Mouse (Mus musculus): ENCODE data around the gene Pdia4. TPM values are rescaled to one million over a fixed set of nuclear protein-coding genes. Genes with fewer than 3 reads are reported as not detected.
"Not testable (repeated sequence)": the region's sequence is repeated elsewhere in the genome, so short reads cannot be mapped to it uniquely, and the experiment has no call there.

Gene Pdia4
- polyA plus RNA-seq, 1 experiment from 2014 or later: 300 TPM

DNA sequence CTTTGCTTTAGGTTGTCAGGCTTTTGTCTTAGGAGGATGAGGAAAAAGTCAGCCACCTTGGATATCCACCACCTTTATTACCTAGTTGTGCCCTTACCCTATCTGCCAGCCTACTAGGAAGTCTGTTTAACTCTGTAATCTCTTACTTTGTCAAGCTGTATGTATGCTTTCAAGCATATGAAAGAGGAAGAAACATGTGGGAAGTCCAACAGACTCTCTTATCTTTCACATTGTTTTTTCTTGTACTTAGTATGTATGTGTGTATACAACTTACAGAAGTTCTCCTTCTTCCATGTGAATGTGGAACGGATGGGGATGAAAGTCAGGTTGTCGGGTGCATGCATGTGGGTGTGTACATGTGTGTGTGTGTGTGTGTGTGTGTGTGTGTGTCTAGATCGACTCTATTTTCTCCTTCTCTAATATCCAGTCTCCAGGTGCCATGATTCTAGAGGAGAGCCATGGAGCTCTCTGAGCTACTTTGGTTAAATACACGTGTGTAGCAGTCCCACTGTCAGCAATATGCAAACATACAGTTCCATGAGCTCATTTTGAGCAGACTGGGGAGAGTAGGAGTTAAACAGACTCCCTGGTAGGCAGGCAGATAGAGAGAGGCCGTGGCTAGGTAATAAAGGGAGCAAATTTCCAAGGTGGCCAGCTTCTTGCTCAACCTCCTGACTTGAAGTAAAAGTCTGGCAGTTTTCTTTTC lies 28.4 kb downstream of the Pdia4 start:
- no peaks in the 10 kb centered on the region for H3K9me3 ChIP-seq
- 72% methylated on average over 5 of the region's 5 CpGs for WGBS
- no peaks in the 10 kb centered on the region for H3K27me3 ChIP-seq
- 0 out of 2 replicates have a peak, but pooled peaks cover 7% of the 10 kb centered on the region for H3K4me1 ChIP-seq
- H3K27ac ChIP-seq: no peak overlapping the region
- H3K36me3 ChIP-seq: no peaks in the 10 kb centered on the region
- no peak overlapping the region for H3K4me2 ChIP-seq (replicated peaks)
- ATAC-seq (ENCODE audit: insufficient number of reproducible peaks, insufficient read depth, low FRiP score, low TSS enrichment): no peak
- H3K9ac ChIP-seq: no peak overlapping the region
- no peak overlapping the region for H3K4me3 ChIP-seq

DNA sequence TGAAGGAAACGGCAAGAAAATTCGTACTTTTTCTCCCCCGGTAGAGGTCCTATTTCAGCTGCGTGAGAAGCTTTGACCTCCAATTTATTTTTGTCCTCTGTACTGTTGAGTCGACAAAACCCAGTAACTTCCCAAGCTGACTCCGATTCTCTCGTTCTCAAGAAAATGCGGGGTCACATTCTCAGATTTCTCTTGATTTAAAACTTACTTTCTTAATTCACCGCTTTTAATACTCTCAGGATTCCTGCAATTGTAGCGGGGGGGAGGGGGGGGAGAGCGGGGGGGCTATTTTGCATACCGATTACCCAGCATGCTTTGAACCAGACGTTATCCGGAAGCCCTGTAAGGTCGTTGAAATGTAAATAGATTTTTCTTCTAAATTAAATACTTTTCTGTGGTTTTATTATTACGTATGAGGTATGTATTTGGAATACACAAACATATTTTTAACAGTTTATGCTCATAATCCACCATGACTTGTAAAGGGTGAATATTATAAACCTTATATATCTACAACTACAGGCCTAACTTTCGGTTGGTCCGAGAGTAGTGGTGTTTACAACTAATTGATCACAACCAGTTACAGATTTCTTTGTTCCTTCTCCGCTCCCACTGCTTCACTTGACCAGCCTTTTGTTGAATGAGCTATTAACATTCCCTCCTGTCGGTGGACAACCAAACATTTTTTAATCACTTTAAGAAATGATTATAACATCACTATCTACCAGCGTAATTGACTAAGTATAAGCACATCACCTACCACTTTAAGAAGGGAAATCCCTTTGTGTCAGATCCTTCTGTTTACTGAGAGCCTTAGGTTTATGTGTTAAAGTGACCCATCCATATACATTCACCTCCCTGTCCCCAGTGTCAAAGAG lies 31.9 kb downstream of the Pdia4 start:
- under 1% methylated on average over 21 of the region's 21 CpGs for WGBS
- 0 out of 2 replicates have a peak, but pooled peaks cover 3% of the 10 kb centered on the region for H3K4me1 ChIP-seq
- no peaks in the 10 kb centered on the region for H3K36me3 ChIP-seq
- H3K4me3 ChIP-seq: peak overlapping the region; percentile 48
- no peaks in the 10 kb centered on the region for H3K9me3 ChIP-seq
- H3K27me3 ChIP-seq: no peaks in the 10 kb centered on the region
- no peak for ATAC-seq (ENCODE audit: insufficient number of reproducible peaks, insufficient read depth, low FRiP score, low TSS enrichment)
- peak overlapping the region; percentile 57; the same call in 1 of the 2 replicates for H3K27ac ChIP-seq
- peak overlapping the region; percentile 44 for H3K4me2 ChIP-seq (replicated peaks)
- H3K9ac ChIP-seq: peak overlapping the region; percentile 40

DNA sequence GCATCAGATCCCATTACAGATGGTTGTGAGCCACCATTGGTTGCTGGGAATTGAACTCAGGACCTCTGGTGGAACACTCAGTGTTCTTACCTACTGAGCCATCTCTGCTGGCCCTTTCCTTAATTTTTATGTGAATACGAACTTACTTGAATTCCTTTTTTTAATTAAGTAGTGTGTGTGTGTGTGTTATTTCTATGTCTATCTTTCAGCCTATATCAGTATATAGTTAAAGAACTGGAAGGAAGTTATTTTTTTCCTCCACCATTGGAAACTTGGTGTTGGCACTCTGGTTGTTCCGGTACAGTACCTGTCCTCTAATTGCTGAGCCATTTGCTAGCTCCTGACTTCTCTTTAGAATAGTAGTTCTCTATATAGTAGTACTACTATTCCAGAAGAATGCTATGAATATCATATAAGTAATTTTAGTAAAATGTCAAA lies 32.6 kb downstream of the Pdia4 start:
- H3K36me3 ChIP-seq: no peaks in the 10 kb centered on the region
- ATAC-seq (ENCODE audit: insufficient number of reproducible peaks, insufficient read depth, low FRiP score, low TSS enrichment): no peak
- H3K9ac ChIP-seq: no peak overlapping the region
- WGBS: 14% methylated on average over 2 of the region's 2 CpGs
- H3K4me3 ChIP-seq: peak overlapping the region; percentile 48
- no peak overlapping the region for H3K27ac ChIP-seq
- H3K27me3 ChIP-seq: no peaks in the 10 kb centered on the region
- H3K9me3 ChIP-seq: no peaks in the 10 kb centered on the region
- peak overlapping the region; percentile 44 for H3K4me2 ChIP-seq (replicated peaks)
- H3K4me1 ChIP-seq: 0 out of 2 replicates have a peak, but pooled peaks cover 3% of the 10 kb centered on the region

- WGBS: 48% methylated on average over 9 of the region's 19 CpGs
- H3K9ac ChIP-seq; H3K4me3 ChIP-seq; H3K27ac ChIP-seq; H3K27me3 ChIP-seq; H3K36me3 ChIP-seq; H3K4me1 ChIP-seq; H3K9me3 ChIP-seq; ATAC-seq (ENCODE audit: insufficient number of reproducible peaks, insufficient read depth, low FRiP score, low TSS enrichment): not testable (repeated sequence)
- H3K4me2 ChIP-seq (replicated peaks): 0 out of 2 replicates have a peak overlapping the region, but pooled peaks have one; percentile 21
Measured at GRCm38 (mm10) chr6:47771760-47772159, 41.5 kb downstream of the Pdia4 start.

DNA sequence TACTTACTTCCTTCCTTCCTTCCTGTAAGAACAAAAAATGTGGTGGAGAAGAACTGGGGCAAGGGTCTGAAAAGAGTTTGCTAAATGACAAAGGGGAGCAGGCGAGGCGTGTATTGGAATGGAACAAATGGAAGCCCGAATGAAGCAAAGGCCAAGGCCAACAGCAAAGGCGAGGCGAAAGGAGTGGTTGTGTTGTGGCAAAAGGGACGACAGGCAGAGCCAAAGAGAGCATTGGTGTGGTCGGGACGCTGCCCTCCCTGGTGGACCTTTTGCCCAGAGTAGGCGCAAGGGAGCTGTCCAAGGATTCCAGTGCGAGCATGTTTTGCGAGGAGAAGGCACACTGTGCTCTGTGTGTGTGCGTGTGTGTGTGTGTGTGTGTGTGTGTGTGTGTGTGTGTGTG lies 42.1 kb downstream of the Pdia4 start:
- not testable (repeated sequence) for H3K9me3 ChIP-seq; H3K36me3 ChIP-seq; ATAC-seq (ENCODE audit: insufficient number of reproducible peaks, insufficient read depth, low FRiP score, low TSS enrichment); H3K4me2 ChIP-seq (replicated peaks); H3K4me3 ChIP-seq; H3K9ac ChIP-seq; H3K4me1 ChIP-seq; H3K27ac ChIP-seq; H3K27me3 ChIP-seq
- 85% methylated on average over 12 of the region's 12 CpGs for WGBS

DNA sequence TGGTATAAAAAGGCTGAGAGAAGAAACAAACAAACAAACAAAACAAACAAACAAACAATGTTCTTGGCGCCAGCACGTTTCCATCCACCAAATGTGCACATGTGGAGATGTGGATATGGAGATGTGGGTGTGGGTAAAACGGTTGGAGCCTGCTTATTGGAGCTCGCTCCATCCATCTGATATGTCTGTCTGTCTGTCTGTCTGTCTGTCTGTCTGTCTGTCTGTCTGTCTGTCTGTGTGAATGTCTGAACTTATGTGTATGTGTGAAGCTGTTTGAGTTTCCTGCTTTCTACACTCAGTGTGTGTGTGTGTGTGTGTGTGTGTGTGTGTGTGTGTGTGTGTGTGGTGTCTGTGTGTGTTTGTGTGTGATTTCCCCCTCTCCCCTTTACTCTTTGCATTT lies 43.4 kb downstream of the Pdia4 start:
- H3K27me3 ChIP-seq; H3K4me1 ChIP-seq; H3K4me2 ChIP-seq (replicated peaks); ATAC-seq (ENCODE audit: insufficient number of reproducible peaks, insufficient read depth, low FRiP score, low TSS enrichment); H3K4me3 ChIP-seq; H3K9ac ChIP-seq; H3K9me3 ChIP-seq; H3K36me3 ChIP-seq; H3K27ac ChIP-seq: not testable (repeated sequence)
- 72% methylated on average over 4 of the region's 4 CpGs for WGBS

- not testable (repeated sequence) for ATAC-seq (ENCODE audit: insufficient number of reproducible peaks, insufficient read depth, low FRiP score, low TSS enrichment); H3K36me3 ChIP-seq
- 62% methylated on average over 4 of the region's 12 CpGs for WGBS
Measured at GRCm38 (mm10) chr6:47768520-47768919, 44.7 kb downstream of the Pdia4 start.

DNA sequence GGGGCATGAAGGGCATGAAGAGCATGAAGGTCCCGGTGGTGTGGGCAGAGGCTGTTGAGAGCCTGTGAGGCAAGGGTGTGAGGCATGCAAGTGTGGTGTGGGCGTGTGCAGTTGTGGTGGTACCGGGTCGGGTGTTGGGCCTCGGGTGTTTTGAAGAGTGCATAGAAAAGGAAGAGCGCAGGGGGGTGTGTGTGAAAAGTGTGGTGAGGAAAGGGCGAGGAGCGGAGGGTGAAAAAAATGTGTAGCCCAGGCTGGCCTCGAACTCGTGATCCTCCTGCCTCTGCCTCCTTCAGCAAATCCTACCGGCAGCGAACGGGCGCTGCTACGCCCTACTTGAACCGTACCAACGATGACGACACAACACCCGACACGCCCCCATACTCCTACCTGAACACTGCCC lies 45.9 kb downstream of the Pdia4 start:
- not testable (repeated sequence) for H3K4me2 ChIP-seq (replicated peaks); H3K4me1 ChIP-seq; H3K27ac ChIP-seq; H3K9me3 ChIP-seq; ATAC-seq (ENCODE audit: insufficient number of reproducible peaks, insufficient read depth, low FRiP score, low TSS enrichment); H3K4me3 ChIP-seq; H3K9ac ChIP-seq; H3K36me3 ChIP-seq; H3K27me3 ChIP-seq
- WGBS: 57% methylated on average over 8 of the region's 20 CpGs

More at GRCm38 (mm10) chr6:47768520-47768919, 44.7 kb downstream of the Pdia4 start:
- H3K27me3 ChIP-seq; H3K4me1 ChIP-seq; H3K4me2 ChIP-seq (replicated peaks); H3K9me3 ChIP-seq; H3K27ac ChIP-seq; H3K4me3 ChIP-seq; H3K9ac ChIP-seq: not testable (repeated sequence)

DNA sequence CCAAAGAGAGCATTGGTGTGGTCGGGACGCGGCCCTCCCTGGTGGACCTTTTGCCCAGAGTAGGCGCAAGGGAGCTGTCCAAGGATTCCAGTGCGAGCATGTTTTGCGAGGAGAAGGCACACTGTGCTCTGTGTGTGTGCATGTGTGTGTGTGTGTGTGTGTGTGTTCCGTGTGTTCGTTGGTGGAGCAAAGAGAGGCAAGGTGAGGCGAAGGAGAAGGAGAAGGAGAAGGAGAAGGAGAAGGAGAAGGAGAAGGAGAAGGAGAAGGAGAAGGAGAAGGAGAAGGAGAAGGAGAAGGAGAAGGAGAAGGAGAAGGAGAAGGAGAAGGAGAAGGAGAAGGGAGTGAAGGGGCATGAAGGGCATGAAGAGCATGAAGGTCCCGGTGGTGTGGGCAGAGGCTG lies 50.5 kb downstream of the Pdia4 start:
- not testable (repeated sequence) for H3K27ac ChIP-seq; H3K9me3 ChIP-seq; H3K27me3 ChIP-seq; H3K4me2 ChIP-seq (replicated peaks); H3K9ac ChIP-seq; H3K4me1 ChIP-seq; H3K36me3 ChIP-seq; ATAC-seq (ENCODE audit: insufficient number of reproducible peaks, insufficient read depth, low FRiP score, low TSS enrichment); H3K4me3 ChIP-seq
- 72% methylated on average over 9 of the region's 10 CpGs for WGBS

- 76% methylated on average over 14 of the region's 16 CpGs for WGBS
Measured at GRCm38 (mm10) chr6:47759406-47759805, 53.8 kb downstream of the Pdia4 start.

GRCm38 (mm10) chr6:47757849-47758248 lies 55.4 kb downstream of the Pdia4 start:
- H3K9ac ChIP-seq; H3K9me3 ChIP-seq; H3K27ac ChIP-seq; H3K4me1 ChIP-seq; ATAC-seq (ENCODE audit: insufficient number of reproducible peaks, insufficient read depth, low FRiP score, low TSS enrichment); H3K27me3 ChIP-seq; H3K36me3 ChIP-seq: not testable (repeated sequence)
- Histone ChIP-seq H3K4me2 (replicated peaks) (peak overlapping the region; percentile 46), H3K4me3 (peak overlapping the region; percentile 32)
- WGBS: 4% methylated on average over 21 of the region's 38 CpGs

More at GRCm38 (mm10) chr6:47759406-47759805, 53.8 kb downstream of the Pdia4 start:
- not testable (repeated sequence) for H3K4me2 ChIP-seq (replicated peaks); ATAC-seq (ENCODE audit: insufficient number of reproducible peaks, insufficient read depth, low FRiP score, low TSS enrichment); H3K9ac ChIP-seq; H3K36me3 ChIP-seq; H3K4me1 ChIP-seq; H3K4me3 ChIP-seq; H3K9me3 ChIP-seq; H3K27ac ChIP-seq; H3K27me3 ChIP-seq

- H3K4me2 ChIP-seq (replicated peaks); H3K4me3 ChIP-seq; H3K27ac ChIP-seq; H3K36me3 ChIP-seq; H3K27me3 ChIP-seq; ATAC-seq (ENCODE audit: insufficient number of reproducible peaks, insufficient read depth, low FRiP score, low TSS enrichment); H3K9ac ChIP-seq; H3K9me3 ChIP-seq; H3K4me1 ChIP-seq: not testable (repeated sequence)
- 3% methylated on average over 16 of the region's 22 CpGs for WGBS
Measured at GRCm38 (mm10) chr6:47757429-47757828, 55.8 kb downstream of the Pdia4 start.

All from embryonic facial prominence, embryonic 12.5 days (tissue).